Mouse (Mus musculus) stomach, postnatal 0 days (tissue): ENCODE results near the gene Ddias. TPM values are rescaled to one million over a fixed set of nuclear protein-coding genes. Genes with fewer than 3 reads are reported as not detected.

Experiments used
- ATAC-seq: fragments of 200-750 bp; cut with Nextera tagmentation; 2 replicates; pipeline ENCODE4 v1.8.0; 2017; ENCODE audit not compliant: low FRiP score, low TSS enrichment
- DNase-seq: peaks from one replicate; pipeline ENCODE4 v3.0.0-alpha.2; 2016; ENCODE audit warnings: low spot score
- H3K27ac ChIP-seq: fragments of 300-500 bp; sonication (generic); replicated peaks from 2 replicates; pipeline ENCODE4 v1.5.1; 2014; ENCODE audit warnings: mild to moderate bottlenecking, control low read depth
- H3K27me3 ChIP-seq: fragments of 300-500 bp; sonication (generic); 2 replicates; pipeline ENCODE4 v1.6.1; 2014; ENCODE audit warnings: low read length; ENCODE audit not compliant: control insufficient read depth, insufficient read depth
- H3K36me3 ChIP-seq: fragments of 300-500 bp; sonication (generic); 2 replicates; pipeline ENCODE4 v1.6.1; 2014; ENCODE audit warnings: low read length, mixed read lengths; ENCODE audit not compliant: control insufficient read depth, insufficient read depth
- H3K4me1 ChIP-seq: fragments of 300-500 bp; sonication (generic); replicated peaks from 2 replicates; pipeline ENCODE4 v1.6.1; 2014; ENCODE audit warnings: antibody characterized with exemption; ENCODE audit not compliant: control insufficient read depth, insufficient read depth
- H3K4me2 ChIP-seq: fragments of 300-500 bp; sonication (generic); replicated peaks from 2 replicates; pipeline ENCODE4 v1.6.1; 2014; ENCODE audit warnings: low read depth, mild to moderate bottlenecking, control low read depth, moderate library complexity
- H3K4me3 ChIP-seq: fragments of 300-500 bp; sonication (generic); 2 replicates; pipeline ENCODE4 v1.5.1; 2014; ENCODE audit warnings: low read depth, low read length, control low read depth
- H3K9ac ChIP-seq: fragments of 300-500 bp; sonication (generic); 2 replicates; pipeline ENCODE4 v1.6.1; 2014; ENCODE audit warnings: mild to moderate bottlenecking, low read length, control low read depth, mixed read lengths
- H3K9me3 ChIP-seq: fragments of 300-500 bp; sonication (generic); 2 replicates; pipeline ENCODE4 v1.6.1; 2016; ENCODE audit warnings: low read length; ENCODE audit not compliant: control insufficient read depth
- CTCF ChIP-seq: IDR thresholded peaks from 2 replicates; pipeline ENCODE4 v1.5.1; 2016; ENCODE audit warnings: antibody characterized with exemption, low read depth, mild to moderate bottlenecking, moderate library complexity
- EP300 ChIP-seq: optimal IDR thresholded peaks from 2 replicates; pipeline ENCODE3; 2016; ENCODE audit warnings: antibody characterized with exemption
- WGBS: fragments of 180-500 bp; shearing (Covaris S2); extraction: QIAGEN DNeasy Blood & Tissue Kit; methylation state at CpG from one replicate; pipeline ENCODE4 v1.1.7; 2014; 5-methylcytosine and 5-hydroxymethylcytosine counted together
- polyA plus RNA-seq: library from polyadenylated mRNA; unstranded; fragments of >200 nt; fragmentation: Nextera tagmentation; extraction: Ambion mirVana; gene quantifications from 2 replicates; pipeline ENCODE4 v1.2.1, GENCODE M21; 2015

Gene Ddias
- polyA plus RNA-seq, 1 experiment from 2014 or later, result 3.3 TPM

DNA sequence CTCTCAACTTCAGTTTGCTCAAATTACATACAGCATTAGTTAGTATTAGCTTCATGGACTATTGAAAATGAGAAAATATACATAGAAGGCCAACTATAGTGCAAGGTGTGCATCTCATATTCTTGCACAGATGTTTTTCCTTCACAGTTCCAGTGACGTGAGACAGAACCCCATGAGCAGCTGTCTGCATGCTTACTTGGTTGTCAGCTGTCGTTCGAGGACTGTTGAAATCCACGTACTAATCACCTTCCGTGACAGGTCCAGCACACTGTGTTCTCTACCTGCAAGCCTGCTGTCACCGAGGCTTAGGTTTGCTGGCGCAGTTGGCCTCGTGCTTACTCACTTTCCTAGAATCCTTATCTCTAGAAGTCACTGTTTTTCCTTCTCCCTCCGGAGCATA lies 56.2 kb downstream of the Ddias start:
- 68% methylated on average over 9 of the region's 9 CpGs for WGBS
- no peak overlapping the region; the same call in 1 of the 2 replicates for H3K27ac ChIP-seq
- no peak for TF ChIP-seq CTCF
- ATAC-seq (0 out of 2 replicates have a peak, but pooled peaks have one; percentile 45), DNase-seq (no peak)
- no peaks in the 10 kb centered on the region for H3K36me3 ChIP-seq
- no peak overlapping the region for H3K4me2 ChIP-seq
- H3K9ac ChIP-seq, result no peak overlapping the region
- no peaks in the 10 kb centered on the region for H3K9me3 ChIP-seq
- no peaks in the 10 kb centered on the region for H3K4me1 ChIP-seq
- H3K4me3 ChIP-seq, result no peak overlapping the region
- H3K27me3 ChIP-seq, result no peaks in the 10 kb centered on the region

DNA sequence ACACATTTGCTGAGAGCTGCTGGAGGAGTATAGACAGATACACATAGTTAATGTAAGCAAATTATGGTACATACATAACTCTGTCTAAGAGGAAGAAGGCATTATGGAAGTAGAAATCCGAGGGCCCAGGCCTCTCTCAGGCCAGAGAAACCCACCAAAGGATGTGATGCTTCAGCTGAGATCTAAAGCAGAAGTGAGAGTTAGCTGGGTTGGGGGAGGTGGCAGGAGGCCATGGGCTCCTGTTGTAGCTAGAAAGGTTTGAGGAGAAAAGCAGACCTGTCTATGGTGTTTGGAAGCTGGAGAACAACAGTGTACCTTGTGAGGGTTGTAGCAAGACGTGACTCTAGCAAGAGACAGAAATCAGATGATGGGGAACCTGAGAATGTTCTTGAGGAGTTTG lies 56.8 kb downstream of the Ddias start:
- Histone ChIP-seq H3K4me2 (no peak overlapping the region), H3K4me1 (no peaks in the 10 kb centered on the region), H3K27ac (no peak overlapping the region), H3K27me3 (no peaks in the 10 kb centered on the region), H3K4me3 (no peak overlapping the region), H3K9me3 (no peaks in the 10 kb centered on the region), H3K36me3 (no peaks in the 10 kb centered on the region), H3K9ac (no peak overlapping the region)
- ATAC-seq (no peak), DNase-seq (no peak)
- TF ChIP-seq CTCF (no peak), EP300 (no peak)
- WGBS, result 67% methylated on average over 2 of the region's 2 CpGs

DNA sequence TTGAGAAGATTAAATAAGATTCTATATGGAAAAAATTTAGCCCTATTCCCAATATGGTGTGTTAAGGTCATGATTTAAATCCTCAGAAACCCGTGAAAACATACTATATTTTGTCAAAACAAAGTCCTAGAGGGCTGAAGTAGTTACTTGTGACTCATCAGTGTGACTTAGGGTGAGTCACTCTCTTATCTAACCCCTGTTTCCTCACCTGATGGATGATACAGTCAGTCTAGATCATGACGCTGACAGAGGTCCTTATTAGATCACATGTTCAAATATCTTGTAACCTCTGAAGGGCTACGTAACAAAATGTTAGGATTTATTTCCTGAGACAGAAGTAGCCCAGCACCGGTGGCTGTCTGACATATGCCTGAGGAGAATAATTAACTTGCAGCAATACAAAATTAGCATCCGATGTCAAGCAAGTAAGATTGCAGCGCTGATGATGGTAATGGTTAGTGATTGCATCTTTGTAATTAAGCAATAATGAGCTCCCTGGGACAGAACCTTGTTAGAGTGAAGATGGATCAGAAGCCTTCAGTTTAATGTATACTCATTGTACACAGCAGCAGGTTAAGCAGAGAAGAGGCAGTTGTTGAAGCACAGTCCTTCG lies 62.3 kb downstream of the Ddias start:
- DNase-seq (no peak), ATAC-seq (no peak)

More for the DNA sequence above, 62.3 kb downstream of the Ddias start:
- H3K27ac ChIP-seq, result no peak overlapping the region
- WGBS, result 73% methylated on average over 7 of the region's 7 CpGs
- H3K9me3 ChIP-seq, result no peaks in the 10 kb centered on the region
- H3K4me3 ChIP-seq, result no peak overlapping the region
- H3K4me1 ChIP-seq, result no peaks in the 10 kb centered on the region
- H3K27me3 ChIP-seq, result no peaks in the 10 kb centered on the region
- TF ChIP-seq EP300 (no peak), CTCF (no peak)
- H3K9ac ChIP-seq, result no peak overlapping the region
- no peaks in the 10 kb centered on the region for H3K36me3 ChIP-seq
- no peak overlapping the region for H3K4me2 ChIP-seq

Other genes starting within 250 kb of the Ddias start
- 1.6 and 1.8 TPM in 2 replicates for gene Ankrd42, start 237.1 kb downstream of the Ddias start, polyA plus RNA-seq
- 13.2 and 14.5 TPM in 2 replicates for gene Pcf11, start 204.3 kb downstream of the Ddias start, polyA plus RNA-seq
- 12.1 and 13.3 TPM in 2 replicates for gene Rab30, start 132.6 kb downstream of the Ddias start, polyA plus RNA-seq
- gene Prcp, start 223 bp upstream of the Ddias start, polyA plus RNA-seq, result 14.5 and 14.7 TPM in 2 replicates
- 2.7 and 3.0 TPM in 2 replicates for gene Fam181b, start 205.6 kb upstream of the Ddias start, polyA plus RNA-seq